Mouse (Mus musculus): ENCODE results near the gene Dag1.

Dag1 gene

GRCm38 (mm10) chr9:108188511-108188910 lies 75.2 kb downstream of the Dag1 start:
- no peak for DNase-seq (ENCODE audit: low spot score)

DNA sequence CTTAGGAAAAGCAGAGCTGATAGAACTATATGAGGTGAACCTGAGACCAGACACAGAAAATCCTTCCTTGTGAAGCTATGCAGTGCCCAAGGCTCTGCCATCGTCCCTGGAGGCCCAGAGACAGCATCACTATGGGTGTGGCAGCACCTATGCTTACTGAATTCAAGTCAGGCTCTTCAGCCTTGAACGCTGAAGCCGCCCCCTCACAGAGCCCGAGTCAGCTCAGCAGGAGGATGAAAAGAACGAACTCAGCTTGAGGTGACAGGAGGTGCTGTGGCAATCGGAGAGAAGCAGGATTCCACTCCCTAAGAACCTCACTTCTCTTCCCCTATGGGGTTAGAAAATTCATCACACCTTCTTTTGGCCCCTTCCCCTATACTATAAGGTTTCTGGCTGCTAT lies 76.1 kb downstream of the Dag1 start:
- DNase-seq (ENCODE audit: low spot score), result no peak

DNA sequence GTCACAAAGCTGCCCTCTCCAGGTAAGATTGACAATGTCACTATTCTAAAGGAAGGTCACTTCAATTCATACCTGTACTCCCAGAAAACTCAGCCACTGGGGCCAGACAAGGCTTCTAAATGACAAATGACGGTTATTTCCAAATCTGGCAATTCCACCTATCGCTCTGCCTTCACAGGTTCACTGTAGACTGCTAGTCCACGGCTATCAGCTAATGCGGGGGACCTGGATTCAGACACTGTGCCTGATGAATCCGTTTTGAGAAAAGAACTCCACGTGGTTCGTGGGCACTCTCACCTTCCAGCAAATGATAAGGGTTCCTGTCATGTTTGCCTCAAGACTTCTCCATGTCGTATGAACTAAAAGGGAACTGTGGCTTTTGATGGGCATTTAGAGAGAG lies 78.0 kb downstream of the Dag1 start:
- no peak for DNase-seq (ENCODE audit: low spot score)

DNA sequence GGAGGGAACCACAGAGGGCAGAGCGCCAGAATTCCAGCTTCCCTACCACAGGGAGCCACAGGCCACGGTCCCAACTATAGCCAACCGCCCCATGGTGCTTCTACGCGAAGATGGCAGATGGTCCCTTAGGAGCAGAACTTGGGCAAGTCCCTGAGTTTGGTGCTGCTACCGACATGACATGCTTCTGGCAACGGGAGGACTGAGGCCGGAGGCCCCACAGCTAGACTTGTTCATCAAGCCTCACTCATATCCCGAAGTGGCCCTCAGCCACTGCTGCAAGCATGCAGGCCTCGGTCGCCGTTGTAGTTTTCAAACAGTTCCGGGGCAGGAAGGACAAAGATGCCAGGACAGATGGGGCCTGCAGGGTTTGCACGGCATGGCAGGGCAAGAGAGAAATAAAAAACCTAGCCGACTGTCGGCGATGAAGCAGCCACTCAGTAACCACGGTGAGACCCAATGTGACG lies 80.2 kb downstream of the Dag1 start:
- DNase-seq (ENCODE audit: low spot score), result no peak

DNA sequence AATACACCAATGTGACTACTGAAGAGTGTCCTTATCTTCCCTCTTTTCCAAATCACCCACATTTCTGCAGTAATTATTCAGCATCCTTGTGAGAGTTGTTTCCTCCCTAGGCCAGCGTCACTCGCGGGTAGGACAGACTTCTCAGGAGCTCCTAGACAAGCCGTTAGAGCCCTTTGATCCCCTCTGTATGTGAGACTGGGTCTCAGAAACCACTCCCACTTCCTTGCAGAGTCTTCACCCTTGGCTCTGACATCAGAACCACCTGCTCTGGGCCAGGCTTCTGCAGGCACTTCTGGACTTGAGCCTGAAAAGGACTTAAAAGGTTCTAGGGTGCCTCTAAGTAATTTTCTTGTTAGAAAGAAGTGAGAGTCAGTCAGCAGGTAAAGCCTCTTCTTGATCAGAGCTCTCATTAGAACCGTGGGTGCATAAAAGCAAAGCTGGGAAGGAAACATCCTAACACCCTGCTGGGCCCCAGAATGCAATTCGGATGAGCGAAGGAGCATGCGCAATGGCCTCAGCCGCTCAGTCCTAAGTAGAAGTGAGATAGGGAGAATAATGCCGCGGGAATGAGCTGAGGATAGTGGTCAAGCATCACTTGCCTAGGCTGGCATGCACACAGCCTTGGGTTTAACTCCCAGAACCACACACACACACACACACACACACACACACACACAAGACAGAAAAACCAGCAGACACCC lies 80.8 kb downstream of the Dag1 start:
- DNase-seq (ENCODE audit: low spot score), result no peak

GRCm38 (mm10) chr9:108178391-108178790 lies 85.4 kb downstream of the Dag1 start:
- no peak for DNase-seq (ENCODE audit: low spot score)

DNA sequence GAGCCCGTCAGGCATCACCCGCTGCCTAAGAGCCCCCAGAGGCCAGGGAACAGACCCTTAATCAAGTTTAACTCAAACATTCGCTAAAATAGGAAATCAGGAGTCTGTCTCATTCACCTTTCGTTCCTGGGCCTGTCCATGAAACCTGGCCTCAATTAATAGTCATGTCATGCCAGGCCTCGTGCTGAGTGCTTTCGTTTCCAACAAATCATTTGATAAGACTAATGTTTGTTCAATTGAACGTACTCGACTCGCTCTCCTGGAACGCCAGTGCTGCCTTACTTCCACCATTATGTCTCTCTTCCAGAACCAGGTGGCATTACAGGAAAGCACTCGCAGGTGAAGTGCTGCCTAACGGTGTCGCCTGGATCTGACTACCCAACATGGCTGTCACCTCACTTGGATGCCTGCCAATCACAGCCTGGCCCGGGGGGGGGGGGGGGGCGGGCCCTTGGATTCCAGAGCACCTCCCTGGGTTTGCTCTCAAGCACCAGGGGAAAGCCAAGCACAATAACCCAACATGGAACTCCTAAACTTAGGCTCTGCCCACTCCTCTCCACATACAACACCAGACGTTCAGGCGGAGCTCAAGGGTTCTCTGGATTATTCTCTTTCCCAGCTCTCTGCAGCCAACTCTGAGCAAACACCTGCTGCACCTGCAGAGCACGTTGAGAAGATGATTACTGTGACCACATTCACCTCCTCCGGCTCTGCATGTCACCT lies 88.5 kb downstream of the Dag1 start:
- DNase-seq (ENCODE audit: low spot score), result no peak

GRCm38 (mm10) chr9:108172777-108173350 lies 90.9 kb downstream of the Dag1 start:
- DNase-seq (ENCODE audit: low spot score), result no peak

DNA sequence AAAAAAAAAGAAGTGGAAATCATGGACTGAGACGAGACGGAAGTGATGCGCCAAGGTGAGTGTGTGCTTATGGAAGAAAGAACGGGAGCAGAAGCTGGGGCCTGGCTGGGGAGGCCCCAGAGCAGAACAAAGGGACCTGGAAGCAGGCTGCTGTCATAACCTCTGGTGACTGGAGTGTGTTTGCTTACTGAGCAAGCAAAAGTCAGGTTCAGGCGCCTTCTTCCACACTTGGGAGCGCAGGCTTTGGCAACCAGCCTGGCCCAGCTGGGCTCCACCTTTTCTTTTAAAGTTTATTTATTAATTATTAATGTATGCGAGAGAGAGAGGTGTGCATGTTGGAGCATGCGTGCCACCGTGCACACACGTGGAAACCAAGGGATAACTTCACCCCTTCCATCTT lies 94.0 kb downstream of the Dag1 start:
- DNase-seq (ENCODE audit: low spot score), result no peak

GRCm38 (mm10) chr9:108165143-108165542 lies 98.6 kb downstream of the Dag1 start:
- DNase-seq (ENCODE audit: low spot score), result no peak

DNA sequence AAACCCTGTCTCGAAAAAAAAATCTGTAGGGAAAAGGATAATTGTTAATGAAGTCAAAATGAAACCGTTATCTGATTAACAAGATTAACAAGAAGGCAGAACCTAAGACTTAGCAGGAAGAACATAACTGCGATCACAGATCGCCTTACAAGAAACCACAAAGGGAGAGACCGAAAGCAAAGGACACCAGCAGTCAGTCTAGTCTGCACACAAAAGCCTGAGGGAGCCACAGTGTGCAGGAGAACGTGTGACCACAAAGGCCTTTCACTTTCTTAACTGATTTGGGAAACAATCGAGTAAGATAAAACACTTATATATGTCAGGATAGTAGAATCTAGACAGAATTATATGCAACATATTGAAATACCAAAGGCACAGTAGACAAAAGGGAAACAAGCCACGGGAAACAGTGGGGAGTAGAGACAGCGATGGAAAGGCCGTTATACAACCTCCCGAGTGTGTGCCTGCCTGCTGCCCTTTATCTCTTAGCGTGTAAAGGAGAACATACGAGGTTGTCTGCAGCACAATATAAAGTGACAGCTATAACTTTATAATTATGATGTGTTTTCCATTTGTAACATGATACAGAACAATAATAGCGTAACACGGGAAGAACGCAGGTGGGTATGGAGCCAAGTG lies 100.0 kb downstream of the Dag1 start:
- no peak for DNase-seq (ENCODE audit: low spot score)

DNA sequence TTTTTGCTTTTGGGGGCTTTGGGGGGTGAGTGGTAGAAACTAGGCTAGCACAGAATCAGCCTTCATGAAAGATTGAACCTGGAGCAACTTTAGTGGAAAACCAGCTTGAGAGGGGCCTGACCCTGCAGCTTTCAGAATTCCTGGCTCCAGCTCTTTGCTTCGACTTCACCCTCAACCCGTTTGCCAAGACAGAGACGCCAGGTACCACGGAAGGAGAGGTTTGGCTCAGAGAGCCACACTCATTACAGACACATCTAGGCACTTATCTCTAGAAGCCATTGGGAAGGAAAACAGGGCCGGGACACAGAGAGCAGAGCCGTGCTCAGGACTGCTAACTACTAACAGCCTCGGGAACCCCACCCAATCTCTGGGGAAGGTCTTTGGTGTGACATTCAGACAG lies 105.9 kb downstream of the Dag1 start:
- no peak for DNase-seq (ENCODE audit: low spot score)

DNA sequence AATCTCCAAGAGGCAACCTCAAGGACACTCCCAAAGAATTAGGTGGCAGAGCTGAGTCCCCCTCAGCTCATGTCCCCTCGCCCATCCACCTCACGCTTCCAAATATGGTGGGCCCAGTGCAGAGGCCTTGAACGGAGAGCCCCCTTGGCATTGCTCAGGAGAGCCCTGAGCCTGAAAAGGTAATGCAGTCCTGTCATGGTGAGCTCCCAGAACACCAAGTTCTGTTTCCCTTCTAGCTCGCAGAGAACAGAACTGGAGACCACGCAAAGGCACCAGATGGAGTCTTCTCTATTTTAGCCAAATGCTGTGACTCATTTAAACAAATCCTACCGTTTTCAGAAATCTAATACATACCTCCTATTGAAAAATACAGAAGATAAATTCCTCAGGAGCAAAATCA lies 106.3 kb downstream of the Dag1 start:
- DNase-seq (ENCODE audit: low spot score), result no peak

DNA sequence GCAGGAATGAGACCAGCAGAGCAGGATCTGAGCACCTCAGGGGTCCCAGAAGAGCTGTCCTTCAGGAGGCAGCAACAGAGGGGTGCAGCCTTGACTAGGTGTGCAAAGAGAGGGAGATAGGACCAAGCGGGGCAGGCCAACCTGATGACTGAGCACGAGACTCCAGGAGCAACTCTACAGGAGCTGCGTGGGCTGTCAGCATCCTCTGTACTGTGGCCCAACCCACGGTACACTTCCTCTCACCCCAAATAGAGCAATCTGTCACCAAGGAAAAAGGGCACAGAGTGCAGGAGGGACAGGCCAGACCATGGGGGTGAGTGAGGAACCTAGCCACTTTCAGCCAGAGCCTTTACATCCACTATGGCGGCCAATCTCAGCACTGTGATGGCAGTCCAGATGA lies 107.0 kb downstream of the Dag1 start:
- DNase-seq (ENCODE audit: low spot score), result no peak

- DNase-seq (ENCODE audit: low spot score), result no peak
Measured at GRCm38 (mm10) chr9:108154814-108155213, 108.9 kb downstream of the Dag1 start.

All from urinary bladder, postnatal 14 days (tissue).